Mouse (Mus musculus) frontal cortex, postnatal 25 days (tissue): ENCODE results near the gene Mpv17l2.
A peak's percentile ranks its signal among the peaks of the same experiment; 100 is the strongest.

ENCODE experiments used
- DNase-seq, 2 experiments: peaks; one replicate each; pipeline ENCODE4 v3.0.0; 2022; ENCODE audit warnings: low spot score in 2 of 2

Gene Mpv17l2

DNA sequence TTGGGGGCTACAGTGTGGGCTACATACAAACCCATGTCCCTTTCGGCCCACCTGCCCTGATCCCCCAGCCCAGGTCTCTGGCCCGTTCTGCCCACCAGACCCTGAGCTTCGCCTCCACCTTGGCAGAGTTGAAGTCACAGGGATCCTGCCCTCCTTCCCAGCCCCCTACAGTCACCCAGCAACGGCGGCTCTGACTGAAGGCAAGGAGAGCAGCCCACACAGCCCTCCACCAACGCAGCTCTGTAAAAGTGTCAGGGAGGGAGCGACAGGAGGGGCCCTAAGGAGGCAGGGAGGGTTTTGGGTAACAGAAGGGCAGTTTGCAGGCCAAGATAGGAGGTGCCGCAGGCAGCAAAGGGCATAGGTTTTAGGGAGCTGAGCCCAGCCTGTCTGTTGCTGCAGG is 30.1 kb upstream of the Mpv17l2 start:
- no peak for DNase-seq

DNA sequence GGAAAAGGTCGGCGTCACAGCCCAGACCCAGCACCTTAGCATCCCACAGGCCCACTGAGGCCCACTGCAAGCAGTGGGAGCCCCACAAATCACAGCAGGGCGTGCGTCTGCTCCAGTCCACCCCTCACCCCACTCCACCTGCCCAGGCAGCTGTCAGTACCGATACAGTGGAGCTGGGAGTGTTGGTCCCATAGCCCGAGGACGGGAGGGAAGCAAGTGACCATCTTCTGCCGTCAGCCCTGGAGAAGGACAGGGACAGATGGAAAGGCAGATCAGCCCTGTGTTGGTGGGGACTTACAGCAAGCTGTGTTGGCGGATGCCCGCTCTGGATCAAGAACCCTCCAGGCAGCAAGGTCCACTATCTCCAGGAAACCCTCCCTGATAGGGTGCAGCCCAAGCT is 28.3 kb upstream of the Mpv17l2 start:
- no peak for DNase-seq

DNA sequence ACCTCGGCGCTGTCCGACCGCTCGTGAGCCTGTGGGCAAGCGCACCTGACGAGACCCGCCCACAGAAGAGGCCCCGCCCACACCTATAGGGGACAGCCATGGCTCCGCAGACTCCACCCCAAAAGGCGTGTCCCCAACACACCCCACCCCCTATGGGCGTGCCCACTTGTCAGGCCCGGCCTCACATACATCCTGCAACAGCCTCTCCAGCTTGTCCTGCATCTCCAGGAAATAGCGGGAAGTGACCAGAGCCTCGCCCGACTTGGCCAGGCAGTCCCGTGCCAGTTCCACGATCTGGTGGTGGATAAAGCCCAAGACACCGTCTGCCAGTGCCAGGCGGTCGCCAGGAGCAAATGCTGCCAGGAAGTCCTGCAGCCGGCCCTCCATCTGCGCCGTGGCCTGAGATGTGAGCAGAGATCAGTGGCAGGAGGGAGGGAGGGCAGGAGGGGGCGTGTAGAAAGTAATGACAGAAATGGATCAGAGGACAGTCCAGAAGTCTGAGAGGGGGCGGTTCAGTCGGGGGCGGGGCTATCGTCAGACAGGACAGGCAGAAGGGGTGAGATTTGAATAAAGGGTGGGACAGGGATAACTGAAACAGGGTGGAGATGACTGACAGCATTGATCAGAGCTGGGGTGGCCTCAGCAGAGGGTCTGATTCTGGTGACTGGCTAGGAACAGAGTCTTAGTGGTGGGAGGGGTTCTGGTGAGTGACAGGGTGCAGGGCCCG is 27.4 kb upstream of the Mpv17l2 start:
- DNase-seq: no peak

DNA sequence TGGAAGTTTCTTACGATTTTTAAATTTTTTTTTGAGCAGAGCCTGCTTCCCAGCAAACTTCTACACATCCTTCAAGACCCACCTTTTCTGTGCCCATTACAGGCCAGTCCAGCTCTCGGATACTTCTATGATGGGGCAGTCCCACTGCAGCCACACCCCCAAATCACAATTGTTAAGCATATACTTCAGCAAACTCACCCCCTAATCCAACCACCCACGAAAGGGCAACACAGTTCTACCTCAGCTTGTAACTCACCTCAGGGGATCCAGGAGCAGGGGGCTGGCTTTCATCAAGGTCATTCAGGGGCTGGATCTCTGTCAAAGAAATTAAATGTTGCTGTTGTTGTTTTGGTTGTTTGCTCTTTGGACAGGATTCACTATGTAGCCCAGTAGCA is 26.3 kb upstream of the Mpv17l2 start:
- DNase-seq: no peak

DNA sequence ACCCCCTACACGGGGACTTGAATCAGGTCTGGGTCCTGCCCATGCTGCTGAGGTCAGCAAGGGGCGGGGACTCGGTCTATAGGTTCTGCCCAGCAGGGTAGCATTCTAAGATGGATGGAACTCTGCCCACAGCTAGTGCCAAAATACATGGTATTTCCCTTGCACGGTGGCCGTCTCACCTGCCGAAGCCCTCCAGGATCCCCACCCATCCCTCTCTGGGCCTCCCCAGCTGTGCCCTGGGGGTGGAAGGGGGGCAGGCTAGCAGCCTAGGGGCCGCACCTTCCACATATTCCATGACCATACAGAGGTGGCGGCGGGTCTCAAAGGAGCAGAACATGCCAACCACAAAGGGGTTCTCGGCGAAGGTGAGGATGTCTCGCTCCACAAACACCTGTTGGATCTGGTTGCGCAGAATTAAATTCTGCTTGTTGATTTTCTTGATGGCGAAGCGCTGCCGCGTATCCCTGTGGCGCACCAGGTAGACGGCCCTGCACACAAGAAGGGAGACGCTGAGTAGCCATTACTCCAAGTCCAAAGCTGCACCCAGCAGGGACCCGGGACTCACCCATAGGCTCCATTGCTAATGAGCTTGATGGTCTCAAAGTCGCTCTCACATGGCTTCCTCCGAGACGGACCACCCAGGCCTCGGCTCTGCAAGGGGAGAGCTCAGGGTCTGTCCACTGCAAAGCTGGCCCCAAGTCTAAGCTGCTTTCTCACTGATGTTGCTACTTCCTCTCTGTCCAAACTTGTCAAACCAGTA is 25.7 kb upstream of the Mpv17l2 start:
- DNase-seq: no peak

DNA sequence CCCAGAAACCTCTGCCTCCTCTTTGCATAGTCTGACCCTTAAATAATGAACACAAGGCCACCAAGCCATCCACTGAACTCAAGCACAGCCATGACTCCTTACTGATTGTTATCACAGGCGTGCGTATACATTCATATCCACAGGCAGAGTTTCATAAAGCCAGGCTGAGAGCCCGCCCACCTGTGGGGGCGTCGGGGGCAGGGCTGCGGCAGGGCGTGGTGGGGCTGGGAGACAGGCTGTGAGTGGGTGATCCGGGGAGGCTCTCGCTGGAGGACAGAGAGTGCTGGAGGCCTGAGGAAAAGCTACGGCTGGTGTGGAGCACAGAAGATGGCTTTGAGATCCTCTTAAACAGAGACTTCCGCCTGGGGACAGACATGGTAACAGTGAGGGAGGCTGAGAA is 19.3 kb upstream of the Mpv17l2 start:
- no peak for DNase-seq

DNA sequence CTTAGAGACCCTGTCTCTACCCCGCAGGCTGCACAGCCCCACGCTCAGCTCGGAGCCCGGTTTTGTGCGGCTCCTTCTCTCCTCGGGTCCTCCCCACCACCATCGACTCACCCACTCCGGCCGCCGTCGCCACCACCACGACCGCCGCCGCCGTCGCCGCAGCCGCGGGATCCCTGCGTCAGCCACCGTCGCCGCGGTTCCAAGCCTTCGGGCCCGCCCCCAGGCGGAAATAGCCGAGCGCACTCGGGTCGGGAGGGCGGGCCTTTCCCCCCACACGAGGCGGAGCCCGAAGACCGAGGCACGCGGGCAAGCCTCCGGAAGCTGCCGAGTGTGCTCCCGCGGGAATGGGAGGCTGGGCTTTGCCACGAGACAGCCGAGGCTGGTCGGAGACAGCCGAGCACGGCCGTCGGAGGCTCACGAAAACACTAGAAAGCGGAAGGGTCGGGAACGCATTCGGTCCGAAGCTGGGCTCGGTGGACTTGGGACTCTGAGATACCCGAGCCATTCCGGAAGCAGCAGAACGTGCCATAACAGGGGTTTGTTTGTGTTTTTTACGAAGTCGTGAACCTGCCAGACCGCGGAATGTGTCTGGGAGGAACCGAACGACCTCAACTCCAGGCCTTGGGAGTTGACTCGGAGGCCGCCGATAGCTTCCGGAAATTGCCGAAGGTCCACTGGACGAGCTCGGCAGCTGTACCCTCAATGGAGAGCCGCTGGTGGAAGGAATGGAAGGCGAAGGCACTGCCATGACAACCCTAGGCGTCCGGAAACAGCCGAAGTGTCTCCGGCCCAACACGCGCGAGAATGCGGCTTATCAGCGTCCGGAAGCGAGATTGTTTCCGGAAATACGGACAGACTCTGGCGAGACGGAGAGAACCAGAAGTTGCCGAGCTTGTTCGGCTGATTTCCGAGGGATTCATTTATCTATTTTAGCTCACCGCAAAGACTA is 16.0 kb upstream of the Mpv17l2 start, which contains the start of gene Pik3r2:
Gene Pik3r2, minus strand, starts transcription at position 218 of the 949 bp plus-strand sequence.
- peak; percentile 98 for DNase-seq

DNA sequence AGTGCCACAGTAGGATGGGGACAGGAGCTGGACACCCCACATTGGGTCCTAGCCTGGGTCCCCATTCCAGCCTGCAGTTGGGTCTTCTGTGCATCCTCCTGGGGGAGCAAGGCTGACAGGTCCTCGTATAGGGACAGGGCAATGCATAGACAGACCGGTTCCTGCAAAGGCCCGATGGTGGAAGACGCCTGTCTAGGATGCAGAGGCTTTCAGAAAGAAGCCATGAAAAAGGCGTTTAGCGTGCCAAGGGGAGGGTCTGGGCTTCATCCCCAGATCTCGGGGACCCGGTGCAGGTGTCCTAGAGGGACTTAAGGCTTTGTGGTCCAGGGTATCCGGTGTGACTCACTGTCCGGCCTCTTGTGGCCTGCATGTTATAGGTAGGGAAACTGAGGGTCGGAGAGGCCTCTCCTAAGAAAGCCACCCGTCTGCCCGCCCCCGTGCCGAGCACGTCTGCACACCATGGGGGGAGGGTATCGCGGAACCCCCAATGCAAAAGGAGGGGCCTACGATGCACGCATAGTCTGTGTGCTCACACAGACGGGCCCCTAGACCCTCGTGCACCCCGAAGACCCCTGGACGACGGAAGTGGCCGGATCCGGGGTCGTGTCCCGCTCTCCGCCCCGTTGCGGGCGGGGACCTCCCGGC is 15.2 kb upstream of the Mpv17l2 start:
- no peak for DNase-seq

DNA sequence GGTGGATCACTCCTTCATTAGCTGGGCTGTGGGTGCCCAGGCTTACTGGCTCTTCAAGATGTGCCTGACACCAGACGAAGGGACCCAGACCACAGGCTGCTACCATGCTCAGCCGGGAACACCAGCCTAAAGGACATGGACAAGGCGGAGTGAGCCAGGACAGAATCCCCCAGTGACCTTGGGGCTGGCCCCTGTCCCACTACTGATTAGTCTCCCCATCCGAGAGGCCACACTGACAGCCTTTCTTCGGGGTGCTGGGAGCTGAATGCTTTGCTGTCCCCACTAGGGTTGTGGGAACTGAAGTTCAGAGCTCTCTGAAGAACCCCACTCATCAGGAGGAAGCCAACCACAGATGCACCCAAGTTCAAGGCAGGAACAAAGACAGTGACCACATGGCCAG is 14.5 kb upstream of the Mpv17l2 start:
- no peak for DNase-seq

DNA sequence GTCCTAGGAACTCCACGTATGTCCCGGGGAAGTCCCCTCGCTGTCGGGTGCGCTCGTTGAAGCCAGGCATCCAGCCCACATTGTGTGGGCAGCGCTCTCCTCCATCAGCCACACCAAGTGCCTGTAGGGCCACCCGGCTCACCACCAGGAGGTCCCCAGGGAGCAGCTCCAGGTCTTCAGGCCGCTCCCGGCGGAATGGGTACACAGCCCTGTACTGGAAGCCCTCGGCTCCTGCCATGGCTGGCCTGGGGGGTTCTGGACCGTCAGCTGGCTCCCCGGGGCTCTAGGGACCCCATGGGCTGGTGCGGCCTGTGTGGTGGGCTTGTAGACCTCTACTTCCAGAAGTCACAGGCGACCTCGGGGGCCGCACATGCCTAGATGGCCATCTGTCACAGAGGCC is 14.0 kb upstream of the Mpv17l2 start:
- DNase-seq: no peak

DNA sequence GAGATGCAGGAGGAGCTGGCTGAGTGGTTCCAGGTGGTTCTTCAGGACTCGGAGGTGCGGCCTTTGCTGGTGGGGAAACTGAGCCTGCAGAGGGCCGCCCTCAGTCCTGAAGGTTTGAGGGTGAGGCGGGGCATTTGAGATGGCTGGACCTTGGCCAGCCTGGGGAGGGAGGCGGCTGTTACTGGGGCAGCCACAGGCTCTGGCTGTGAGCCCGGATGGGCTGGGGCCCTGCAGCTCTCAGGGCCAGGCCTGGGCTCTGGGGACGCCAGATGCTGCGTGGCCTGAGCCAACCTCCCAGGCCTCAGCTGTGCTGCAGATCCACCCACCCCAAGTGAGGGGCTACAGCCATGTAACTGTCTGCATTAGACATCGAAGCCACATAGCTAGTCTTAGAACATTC is 13.1 kb upstream of the Mpv17l2 start:
- no peak for DNase-seq

DNA sequence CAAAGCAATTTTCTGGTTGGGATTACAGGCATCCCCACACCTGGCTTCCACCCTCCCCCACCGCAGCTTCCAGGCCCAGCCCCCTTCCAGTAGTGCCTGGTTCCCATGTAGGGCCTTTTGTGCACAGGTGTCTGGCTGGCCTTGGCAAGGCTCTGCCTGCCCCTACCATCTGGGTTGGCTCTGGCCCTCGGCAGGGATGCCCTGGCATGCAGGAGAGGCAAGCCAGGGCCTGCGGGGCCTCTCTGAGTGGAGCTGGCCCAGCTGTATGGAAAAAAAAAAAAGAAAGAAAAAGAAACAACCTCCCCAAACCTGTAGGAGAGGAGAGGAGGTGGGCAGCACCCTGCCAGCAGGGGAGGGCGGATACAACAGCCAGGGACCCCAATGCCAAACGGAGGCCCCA is 12.7 kb upstream of the Mpv17l2 start:
- no peak for DNase-seq

DNA sequence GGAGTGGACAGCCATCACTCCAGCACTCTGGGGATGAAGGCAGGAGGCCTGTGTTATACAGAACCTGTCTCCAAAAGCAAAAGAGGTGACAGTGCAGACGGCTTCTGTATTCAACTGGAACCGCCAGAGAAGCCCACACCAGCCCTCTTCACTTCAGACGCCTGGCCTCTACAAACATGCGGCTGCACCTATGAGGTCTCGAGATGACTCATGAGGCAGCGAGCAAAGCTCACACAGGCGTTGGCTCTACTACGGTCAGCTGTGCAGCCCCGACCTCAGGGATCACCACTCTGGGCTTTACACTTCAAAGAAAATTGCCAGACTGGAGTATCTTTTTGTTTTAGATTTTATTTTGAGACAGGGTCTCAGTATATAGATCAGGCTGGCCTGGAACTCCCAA is 12.1 kb upstream of the Mpv17l2 start:
- no peak for DNase-seq

DNA sequence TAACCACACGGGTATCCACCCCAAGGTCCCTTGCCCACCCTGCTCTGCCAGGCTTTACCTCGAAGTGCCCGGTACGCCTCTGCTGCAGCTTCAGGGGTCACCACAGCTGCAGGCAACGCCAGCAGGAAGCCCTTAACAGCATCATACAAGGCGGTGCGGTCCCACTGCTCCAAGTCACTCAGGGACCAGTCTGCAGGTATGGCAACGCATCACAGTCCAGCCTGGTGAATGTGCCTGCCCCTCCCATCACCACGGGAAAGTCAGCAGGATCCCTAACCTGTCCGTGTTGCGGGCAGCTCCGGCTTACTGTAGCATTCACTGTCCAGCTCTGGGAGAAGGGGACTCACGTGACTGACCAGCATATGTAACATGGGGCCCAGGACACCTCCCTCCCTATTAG is 11.3 kb upstream of the Mpv17l2 start:
- DNase-seq: no peak

DNA sequence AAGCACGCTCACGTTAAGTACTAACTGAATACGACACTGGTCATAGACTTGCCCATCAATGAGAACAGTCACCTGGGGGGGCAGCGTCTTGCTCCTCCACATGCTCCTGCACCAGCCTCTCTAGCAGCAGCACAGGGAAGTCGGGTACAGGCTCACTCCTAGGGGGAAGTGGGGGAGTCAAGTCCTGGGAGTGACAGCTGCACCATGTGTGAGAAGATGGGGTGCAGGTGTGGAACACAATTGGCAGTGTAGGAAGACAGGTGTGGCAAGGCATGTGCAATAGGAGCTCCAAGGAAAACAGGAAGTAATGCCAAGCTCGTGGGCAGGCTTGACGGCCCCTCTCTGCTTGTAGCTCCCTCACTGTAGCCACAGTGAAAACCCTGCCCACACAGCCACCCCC is 10.5 kb upstream of the Mpv17l2 start:
- DNase-seq: no peak

DNA sequence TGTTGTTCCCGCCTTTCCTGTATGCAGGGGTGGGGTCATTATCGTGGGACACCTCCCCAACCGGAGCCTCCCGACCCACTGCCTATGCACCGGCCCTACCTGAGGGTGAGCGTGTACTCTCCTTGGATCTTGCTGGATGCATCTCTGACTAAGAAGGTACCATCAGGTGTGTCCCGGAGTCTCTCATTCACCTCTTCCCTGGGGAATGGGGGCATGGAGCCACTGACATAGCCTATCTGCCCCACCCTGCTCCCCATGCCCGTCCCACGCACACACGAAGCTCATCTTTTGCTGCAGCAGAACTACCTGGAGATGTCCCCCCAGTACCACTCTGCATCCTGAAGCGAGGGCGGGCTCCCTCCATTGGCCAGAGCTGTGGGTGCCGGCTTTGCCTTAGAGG is 10.0 kb upstream of the Mpv17l2 start:
- no peak for DNase-seq

DNA sequence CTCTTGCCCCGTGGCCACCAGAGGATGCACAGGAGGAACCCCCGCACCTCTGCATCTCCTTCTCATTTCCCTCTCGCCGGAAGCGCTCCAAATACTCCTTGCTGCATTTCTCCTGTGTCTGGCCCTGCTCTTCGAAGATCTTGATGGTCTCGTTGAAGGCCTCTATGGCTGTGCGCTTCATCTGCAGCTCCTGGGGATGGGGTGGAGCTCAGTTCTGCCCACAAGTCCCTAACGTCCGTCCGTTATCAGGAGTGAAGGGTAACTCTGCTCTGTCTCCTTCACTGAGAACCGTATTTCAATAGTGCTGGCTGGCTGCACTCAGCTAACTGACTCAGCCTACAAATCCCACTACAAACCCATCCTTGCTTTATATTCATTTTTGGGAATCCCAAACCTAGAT is 9.1 kb upstream of the Mpv17l2 start:
- DNase-seq: no peak

DNA sequence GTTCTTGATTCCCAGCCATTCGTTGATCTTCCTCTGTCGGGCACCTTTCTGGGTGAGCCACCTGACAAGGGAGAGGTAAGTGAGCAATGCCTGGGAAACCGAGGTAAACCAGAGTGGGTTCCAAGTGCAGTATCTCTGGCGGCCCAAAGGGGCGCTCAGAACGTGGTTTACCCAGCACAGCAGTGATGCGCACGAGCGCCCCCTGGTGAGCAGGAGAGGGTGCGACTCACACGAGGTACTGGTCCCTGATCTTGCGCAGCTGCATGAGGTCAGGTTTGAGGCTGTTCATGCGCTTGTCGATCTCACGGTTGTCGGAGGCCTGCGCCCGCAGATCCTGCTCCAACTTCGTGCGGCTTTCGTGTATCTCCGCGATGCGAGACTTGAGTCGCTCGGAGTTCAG is 8.6 kb upstream of the Mpv17l2 start:
- peak; percentile 90 to 95 for DNase-seq

DNA sequence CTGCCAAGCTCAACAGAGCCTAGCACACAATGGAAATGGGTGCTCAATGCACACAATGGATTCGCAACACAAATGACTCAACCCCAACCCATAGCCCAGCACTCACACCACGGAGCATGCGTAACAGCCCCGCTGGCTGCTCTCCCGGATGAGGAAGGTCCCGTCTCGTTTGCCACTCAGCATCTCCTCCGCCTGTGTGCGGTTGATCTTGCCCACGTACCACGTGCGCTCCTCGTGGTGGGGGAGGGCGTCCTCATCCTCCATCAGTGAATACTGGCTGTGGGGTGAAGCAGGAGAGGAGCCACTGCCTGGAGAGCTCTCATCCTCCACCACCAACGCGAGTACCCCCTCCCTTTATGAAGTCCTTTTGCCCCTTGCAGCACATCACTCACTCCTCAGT is 8.2 kb upstream of the Mpv17l2 start:
- no peak for DNase-seq

DNA sequence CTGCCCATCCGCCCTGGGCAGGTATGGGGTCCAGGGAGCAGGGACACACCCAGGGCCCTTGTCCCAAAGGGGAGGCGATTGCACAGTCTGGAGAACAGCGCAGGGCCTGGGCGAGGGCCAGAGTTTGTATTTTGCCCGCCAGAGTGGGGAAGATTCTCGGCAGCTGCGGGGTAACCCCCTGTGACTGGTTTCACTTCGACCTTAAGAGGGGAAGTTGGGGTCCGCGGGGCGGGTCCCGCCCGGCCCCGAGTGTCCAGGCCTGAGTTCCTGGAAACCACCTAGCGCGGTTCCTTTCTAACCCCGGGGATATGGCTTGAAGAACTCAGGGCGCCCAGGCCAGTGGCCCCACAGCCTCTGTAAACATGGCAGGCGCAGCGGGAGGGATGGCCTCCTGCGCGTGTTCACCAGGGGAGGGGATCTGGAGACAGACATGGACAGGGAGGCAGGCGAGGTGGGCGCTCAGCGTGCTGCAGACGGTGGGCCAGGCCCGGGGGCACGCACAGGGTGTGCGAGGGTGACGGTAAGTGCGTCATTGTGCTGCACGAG is 7.6 kb upstream of the Mpv17l2 start:
- DNase-seq: no peak

DNA sequence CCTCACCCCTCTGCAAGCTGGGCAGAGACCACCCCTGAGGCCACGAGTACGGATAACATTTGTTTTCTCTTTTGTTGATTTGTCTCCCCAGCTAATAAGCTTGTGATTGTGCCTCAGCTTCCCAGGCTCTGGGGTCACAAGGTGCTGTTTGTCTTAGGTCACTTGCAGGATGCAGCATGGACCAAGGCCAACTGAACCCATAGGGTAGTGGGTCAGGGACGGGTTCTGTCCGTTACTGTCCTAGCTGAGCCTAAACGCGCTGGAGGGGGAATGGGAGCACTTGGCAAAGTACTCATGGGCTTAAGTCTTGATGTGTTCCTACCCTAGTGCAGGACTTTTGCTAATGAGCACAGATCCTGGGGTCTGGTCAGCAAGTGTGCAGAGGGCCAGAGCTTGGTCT is 6.8 kb upstream of the Mpv17l2 start:
- no peak for DNase-seq
